Mouse (Mus musculus): ENCODE results near the gene Eogt.

Gene Eogt

DNA sequence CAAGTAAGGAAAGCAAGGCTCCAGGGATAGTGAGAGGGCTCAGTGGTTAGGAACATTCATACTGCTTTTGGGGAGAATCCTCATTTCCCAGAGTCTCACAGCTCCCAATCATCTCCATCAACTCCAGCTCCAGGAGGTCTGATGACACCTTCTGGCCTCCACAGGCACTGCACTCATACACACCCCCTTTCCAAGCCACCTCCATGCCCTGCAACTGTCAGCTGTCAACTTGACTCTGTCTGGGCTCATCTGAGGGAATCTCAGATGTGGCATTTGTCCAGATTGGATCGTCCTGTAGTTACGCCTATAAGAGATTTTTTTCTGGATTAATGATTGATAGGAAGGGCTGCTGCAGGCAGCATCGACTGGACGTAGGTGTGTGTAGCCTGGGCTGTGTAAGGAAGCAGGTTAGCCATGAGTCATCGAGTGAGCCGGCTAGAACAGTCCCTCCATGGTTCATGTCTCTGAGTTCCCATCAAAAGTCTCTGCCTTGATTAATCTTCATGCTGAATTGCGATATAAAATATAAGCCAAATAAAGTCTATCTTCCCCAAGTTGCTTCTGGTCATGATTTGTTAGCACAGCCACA, 44.6 kb downstream of the Eogt start:
- DNase-seq, result peak; percentile 5 to 45

DNA sequence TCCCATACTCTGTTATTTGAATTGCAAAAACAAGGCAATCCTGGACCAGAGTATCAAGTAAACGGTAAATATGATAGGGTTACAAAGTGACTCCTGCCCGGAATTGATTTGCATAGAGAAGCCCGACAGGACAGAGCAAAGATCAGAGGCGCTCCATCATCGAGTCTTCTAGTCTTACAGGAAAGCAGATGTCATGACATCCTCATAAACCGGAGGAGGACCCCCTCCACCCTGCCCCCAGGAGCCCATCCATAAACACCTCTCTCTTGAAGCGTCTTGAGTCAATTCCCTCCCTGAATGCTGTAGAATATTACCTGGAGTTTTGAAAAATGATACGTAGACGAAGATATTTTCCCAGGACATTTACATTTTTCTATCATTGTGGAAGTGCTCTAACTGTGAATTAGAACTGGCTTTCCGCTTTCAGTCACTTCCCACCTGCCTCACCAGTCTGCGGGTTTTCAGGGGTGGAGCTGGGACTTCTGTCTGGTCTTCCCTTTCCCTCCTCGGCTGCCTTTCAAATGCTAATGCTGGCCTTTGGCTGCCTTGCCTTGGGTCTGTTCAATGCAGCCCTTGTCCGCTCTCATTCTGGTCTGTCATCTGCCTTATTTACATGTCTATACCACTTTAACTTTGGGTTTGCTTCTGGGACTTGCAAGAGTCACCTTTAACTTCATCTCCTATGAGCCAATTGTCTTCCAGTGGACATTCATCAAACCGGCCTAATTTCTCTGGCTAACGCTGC, 46.9 kb downstream of the Eogt start:
- no peak for DNase-seq

DNA sequence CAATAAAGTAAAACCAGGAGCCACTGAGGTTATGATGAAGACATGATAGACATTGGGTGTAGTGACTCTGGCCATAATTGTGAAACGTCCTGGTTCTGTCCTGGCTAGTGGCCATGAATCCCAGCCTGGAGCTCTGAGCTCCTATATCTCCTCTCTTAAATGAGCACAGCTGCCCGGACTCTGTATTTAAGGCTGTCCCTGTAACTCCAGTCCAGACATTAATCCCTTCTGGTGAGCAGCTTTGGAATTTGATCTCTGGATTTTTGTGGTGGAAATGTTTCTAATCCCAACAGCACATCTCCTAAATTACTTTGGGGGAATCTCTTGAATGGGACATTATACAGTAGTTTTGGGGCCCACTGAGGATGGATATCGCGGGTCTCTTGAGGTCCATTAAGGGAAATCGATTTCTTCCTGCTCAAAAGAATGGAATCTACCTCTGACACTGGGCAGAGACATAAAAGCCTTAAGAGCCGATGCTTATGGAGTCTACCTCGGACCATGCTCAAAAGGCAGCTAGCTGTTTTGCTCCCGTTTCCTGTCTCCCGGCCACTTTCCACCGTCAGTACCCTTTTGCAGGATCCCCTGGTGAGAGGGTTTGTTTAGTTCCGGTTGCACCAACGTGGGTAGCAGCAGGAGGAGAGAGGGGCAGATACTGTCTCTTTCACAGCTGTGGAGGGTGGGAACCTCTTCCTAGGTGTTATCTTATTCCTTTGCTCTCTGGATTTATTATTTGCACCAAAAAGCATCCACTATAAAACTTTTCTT, 47.6 kb downstream of the Eogt start:
- no peak for DNase-seq

DNA sequence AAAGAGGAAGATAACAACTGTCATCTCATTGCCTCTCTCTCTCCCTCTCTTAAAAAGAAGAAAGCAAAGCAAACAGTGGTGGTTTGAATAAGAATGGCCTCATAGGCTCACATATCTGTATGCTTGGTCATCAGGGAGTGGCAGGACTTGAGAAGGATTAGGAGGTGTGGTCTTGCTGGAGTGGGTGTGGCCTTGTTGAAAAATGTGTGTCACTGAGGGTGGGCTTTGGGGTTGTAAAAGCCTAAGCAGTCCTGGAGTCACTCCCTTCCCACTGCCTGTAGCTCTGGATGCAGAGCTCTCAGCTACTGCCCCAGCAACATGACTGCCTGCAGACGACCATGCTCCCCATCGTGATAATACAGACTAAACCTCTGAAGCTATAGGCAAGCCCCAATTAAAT, 66.6 kb downstream of the Eogt start:
- DNase-seq, result no peak

DNA sequence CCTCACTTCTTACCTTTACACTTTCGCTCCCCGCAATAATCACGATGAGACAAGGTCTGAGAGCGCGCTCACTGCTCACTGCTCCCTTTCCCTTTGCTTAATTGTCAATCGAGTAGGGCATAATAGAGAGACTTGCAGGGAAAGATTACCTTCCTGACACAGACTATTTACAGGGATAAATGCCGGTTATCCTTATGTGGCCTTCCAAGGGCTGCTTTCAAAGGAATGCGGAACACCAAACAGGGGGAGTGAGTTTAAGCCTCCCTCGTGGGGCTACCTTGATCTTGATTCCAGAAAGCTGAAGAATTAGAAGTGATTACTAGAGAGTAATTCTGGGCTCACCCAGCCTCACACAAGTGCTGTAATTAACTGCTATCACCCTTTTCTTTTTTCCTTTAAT, 69.0 kb downstream of the Eogt start:
- no peak for DNase-seq

- DNase-seq, result peak; percentile 4 to 36
These were observed 88.8 kb downstream of the Eogt start, which contains the start of gene Fam19a4 for GRCm38 (mm10) chr6:97060074-97060681. Gene Fam19a4, minus strand, starts transcription at chr6:97060413.

Data from kidney, postnatal 36 days (tissue).